ENCODE assay signal across 8 mouse cellular contexts in genomic region chr1:193129786-193130455, GRCm38 (mm10). TPM values are rescaled to one million over a fixed set of nuclear protein-coding genes. Genes with fewer than 3 reads are reported as not detected.
DNase-seq lines count a peak whose midpoint lies in the region; ATAC-seq lines count a peak whose summit lies in the region.

Diexf (minus strand) TSS chr1:193130272.

- peak within 1 kb of the TSS; percentile 75 for H3K9ac ChIP-seq in intestine, embryonic 14.5 days (ENCODE audit: low read length)

- WGBS in intestine, embryonic 14.5 days = under 1% methylated on average over 61 of the region's 61 CpGs

- peak within 1 kb of the TSS; percentile 85 for H3K4me3 ChIP-seq in intestine, embryonic 14.5 days (ENCODE audit: low read depth, low read length)

- H3K27ac ChIP-seq in intestine, embryonic 14.5 days (ENCODE audit: low read depth) = peak within 1 kb of the TSS; percentile 60

- intact Hi-C loops in left cerebral cortex, postnatal 14 days (cut with DNase I) = loop anchor here (5.0 to 10.0 kb wide), 3 partner anchors 42 to 275 kb away; partner anchors contain the start of gene Sertad4

- no peaks in the 10 kb centered on the region for H3K9me3 ChIP-seq in intestine, embryonic 14.5 days (ENCODE audit: control insufficient read depth, low read length)

- peak; percentile 84 for ATAC-seq in intestine, embryonic 14.5 days (replicated peaks; ENCODE audit: low FRiP score, low TSS enrichment, low read depth)

- H3K36me3 ChIP-seq in intestine, embryonic 14.5 days (ENCODE audit: control insufficient read depth, insufficient read depth, low read length) = peaks cover 24% of the 10 kb centered on the region

- H3K4me1 ChIP-seq in intestine, embryonic 14.5 days (replicated peaks; ENCODE audit: control insufficient read depth, insufficient read depth, low read length) = peaks cover 15% of the 10 kb centered on the region

- H3K4me2 ChIP-seq in intestine, embryonic 14.5 days (ENCODE audit: low read length) = peak within 1 kb of the TSS; percentile 60

- DNase-seq in adrenal gland, adult 18-20 months (ENCODE audit: low spot score in 2 of 2) = peak; percentile 97 to 98
- peak; percentile 99 for DNase-seq in embryo, embryonic 11 days
- DNase-seq in gastrocnemius, postnatal 25 days = peak; percentile 92
- peak; percentile 100 for DNase-seq in intestine, embryonic 14.5 days (ENCODE audit: low spot score)
- peak; percentile 97 to 98 for DNase-seq in left cerebral cortex, postnatal 14 days (ENCODE audit: low spot score in 2 of 2)
- DNase-seq in mesoderm, embryonic 11.5 days (ENCODE audit: low read depth, low spot score) = peak; percentile 99
- DNase-seq in right cerebral cortex, postnatal 36 days (ENCODE audit: low spot score in 2 of 2) = peak; percentile 91 to 93
- peak; percentile 95 for DNase-seq in yolk sac, embryonic 10.5 days (ENCODE audit: low spot score)

- H3K27me3 ChIP-seq in intestine, embryonic 14.5 days (replicated peaks; ENCODE audit: control insufficient read depth, insufficient read depth, low read length) = no peaks in the 10 kb centered on the region

RNA-seq across cellular contexts. Expression of gene Diexf, which starts in this region (rescaled TPM):
- total RNA-seq in adrenal gland, adult 18-20 months (2021) = 10 to 100 TPM; 14.6 to 18.6 TPM
- total RNA-seq in gastrocnemius, postnatal 25 days (2021) = 10 to 100 TPM in 1 of 2 experiments, 1 to 10 TPM in 1; 6.2 to 10.0 TPM
- polyA plus RNA-seq in intestine, embryonic 14.5 days (2014; fragmentation: Nextera tagmentation; extraction: Ambion mirVana) = 11.2 and 12.1 TPM in 2 replicates
- total RNA-seq in left cerebral cortex, postnatal 14 days (2021) = 10 to 100 TPM; 19.5 to 22.3 TPM

Comparison
In these comparisons a context has a peak if more than half of its experiments do, and no peak if none do; other contexts are left out.
1. Peak in every context shown above with its lines: DNase-seq, ATAC-seq, H3K4me3 ChIP-seq and H3K27ac ChIP-seq.